Mouse (Mus musculus): ENCODE data around the gene Mphosph8. TPM values are rescaled to one million over a fixed set of nuclear protein-coding genes. Genes with fewer than 3 reads are reported as not detected.

Mphosph8 gene
- total and polyA plus RNA-seq, 3 experiments = 24.4 to 47.9 (median 26.0) TPM

DNA sequence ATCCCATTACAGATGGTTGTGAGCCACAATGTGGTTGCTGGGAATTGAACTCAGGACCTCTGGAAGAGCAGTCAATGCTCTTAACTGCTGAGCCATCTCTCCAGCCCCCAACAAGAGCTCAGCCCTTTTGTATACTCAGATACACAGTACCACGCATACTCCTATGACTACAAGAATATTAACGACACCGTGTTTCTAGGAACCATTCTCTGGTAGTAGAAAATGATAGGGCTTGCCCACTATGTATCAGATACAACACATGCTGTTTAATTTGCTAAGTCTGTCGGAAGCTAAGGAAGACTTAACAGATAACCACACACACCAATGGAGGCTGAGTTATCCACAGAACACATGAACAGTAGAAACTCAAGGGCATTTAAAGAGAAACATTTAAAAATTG is 34.6 kb downstream of the Mphosph8 start:
- dilution Hi-C loops (cut with MboI; ENCODE audit: extremely low pct_ligation_motif_present, extremely low pct_unique_long_range_greater_than_20kb, low sequenced_read_pairs) = no loop called here

GRCm38 (mm10) chr14:56705687-56706086 is 37.6 kb downstream of the Mphosph8 start:
- TF ChIP-seq POLR2AphosphoS2 (IDR thresholded peaks at IDR 0.05; ENCODE audit: low read depth, low read length) = no peak
- TF ChIP-seq EP300 (IDR thresholded peaks at IDR 0.05; ENCODE audit: low read length) = no peak
- no peak for TF ChIP-seq E2F4 (IDR thresholded peaks at IDR 0.05; ENCODE audit: insufficient replicate concordance, low read depth, low read length)
- no peak for TF ChIP-seq ZNF384 (IDR thresholded peaks at IDR 0.05; ENCODE audit: low read depth, low read length)
- TF ChIP-seq MYC (IDR thresholded peaks at IDR 0.05; ENCODE audit: low read depth, low read length) = no peak
- TF ChIP-seq POLR2A (IDR thresholded peaks at IDR 0.05; ENCODE audit: low read depth, low read length) = no peak
- TF ChIP-seq TBP (conservative IDR thresholded peaks at IDR 0.05; ENCODE audit: low read depth, low read length) = no peak
- TF ChIP-seq MAFK (IDR thresholded peaks at IDR 0.05; ENCODE audit: insufficient replicate concordance, low read length) = no peak
- no peak for TF ChIP-seq SIN3A (IDR thresholded peaks at IDR 0.05; ENCODE audit: low read length)
- no peak for TF ChIP-seq MAX (IDR thresholded peaks at IDR 0.05; ENCODE audit: low read length)
- TF ChIP-seq RCOR1 (conservative IDR thresholded peaks at IDR 0.05; ENCODE audit: low read depth, low read length) = no peak
- no peak for TF ChIP-seq MEF2A (IDR thresholded peaks at IDR 0.05; ENCODE audit: borderline replicate concordance, low read depth, low read length)
- DNase-seq (ENCODE audit: extremely low read depth) = no peak
- Histone ChIP-seq H3K4me3 (replicated peaks in 1 of 3; ENCODE audit: low read depth in 2 of 3, low read length in 2 of 3, poor library complexity in 1 of 3) (no peak overlapping the region), H3K27ac (ENCODE audit: insufficient read depth, low read depth) (no peak overlapping the region), H3K4me2 (ENCODE audit: insufficient read depth, low read depth, poor library complexity, severe bottlenecking) (no peak overlapping the region), H3K9ac (ENCODE audit: insufficient read depth, low read depth) (no peak overlapping the region), H3K27me3 (replicated peaks) (no peaks in the 10 kb centered on the region), H3K9me3 (replicated peaks; ENCODE audit: low read length) (no peaks in the 10 kb centered on the region), H3K79me2 (replicated peaks; ENCODE audit: control insufficient read depth, extremely low read depth, insufficient read depth, poor library complexity, severe bottlenecking) (no peaks in the 10 kb centered on the region), H3K36me3 (replicated peaks in 1 of 2; ENCODE audit: control insufficient read depth in 1 of 2, insufficient read depth in 1 of 2, low read length in 1 of 2) (peaks cover 5 to 46% of the 10 kb centered on the region in 2 experiments), H3K4me1 (ENCODE audit: control insufficient read depth in 1 of 2, insufficient read depth in 2 of 2) (no peaks in the 10 kb centered on the region)
- dilution Hi-C loops (cut with MboI; ENCODE audit: extremely low pct_ligation_motif_present, extremely low pct_unique_long_range_greater_than_20kb, low sequenced_read_pairs) (no loop called here), in situ Hi-C loops (cut with MboI; ENCODE audit: low pct_ligation_motif_present, low pct_unique_long_range_greater_than_20kb, low sequenced_read_pairs) (no loop called here)

More for the DNA sequence above, 34.6 kb downstream of the Mphosph8 start:
- peaks cover 21 to 62% of the 10 kb centered on the region in 2 experiments for H3K36me3 ChIP-seq (replicated peaks in 1 of 2; ENCODE audit: control insufficient read depth in 1 of 2, insufficient read depth in 1 of 2, low read length in 1 of 2)
- in situ Hi-C loops (cut with MboI; ENCODE audit: low pct_ligation_motif_present, low pct_unique_long_range_greater_than_20kb, low sequenced_read_pairs) = no loop called here
- H3K4me3 ChIP-seq (replicated peaks in 1 of 3; ENCODE audit: low read depth in 2 of 3, low read length in 2 of 3, poor library complexity in 1 of 3) = no peak overlapping the region
- no peaks in the 10 kb centered on the region for H3K27me3 ChIP-seq (replicated peaks)
- H3K4me2 ChIP-seq (ENCODE audit: insufficient read depth, low read depth, poor library complexity, severe bottlenecking) = no peak overlapping the region
- no peaks in the 10 kb centered on the region for H3K9me3 ChIP-seq (replicated peaks; ENCODE audit: low read length)
- H3K9ac ChIP-seq (ENCODE audit: insufficient read depth, low read depth) = no peak overlapping the region
- no peak for DNase-seq (ENCODE audit: extremely low read depth)
- no peak overlapping the region for H3K27ac ChIP-seq (ENCODE audit: insufficient read depth, low read depth)
- H3K4me1 ChIP-seq (ENCODE audit: control insufficient read depth in 1 of 2, insufficient read depth in 2 of 2) = no peaks in the 10 kb centered on the region
- H3K79me2 ChIP-seq (replicated peaks; ENCODE audit: control insufficient read depth, extremely low read depth, insufficient read depth, poor library complexity, severe bottlenecking) = no peaks in the 10 kb centered on the region
- TF ChIP-seq NRF1 (IDR thresholded peaks at IDR 0.05; ENCODE audit: low read depth, low read length) = no peak
- no peak for TF ChIP-seq JUND (conservative IDR thresholded peaks at IDR 0.05; ENCODE audit: low read depth, low read length)
- TF ChIP-seq POLR2AphosphoS2 (IDR thresholded peaks at IDR 0.05; ENCODE audit: low read depth, low read length) = no peak
- no peak for TF ChIP-seq ZC3H11A (IDR thresholded peaks at IDR 0.05; ENCODE audit: low read depth, low read length)

GRCm38 (mm10) chr14:56726493-56726892 is 58.4 kb downstream of the Mphosph8 start:
- H3K4me2 ChIP-seq (ENCODE audit: insufficient read depth, low read depth, poor library complexity, severe bottlenecking) = no peak overlapping the region
- in situ Hi-C loops (cut with MboI; ENCODE audit: low pct_ligation_motif_present, low pct_unique_long_range_greater_than_20kb, low sequenced_read_pairs) = no loop called here
- no peak for DNase-seq (ENCODE audit: extremely low read depth)
- no peak overlapping the region for H3K4me3 ChIP-seq (replicated peaks in 1 of 3; ENCODE audit: low read depth in 2 of 3, low read length in 2 of 3, poor library complexity in 1 of 3)
- TF ChIP-seq SIN3A (IDR thresholded peaks at IDR 0.05; ENCODE audit: low read length) (no peak), SMC3 (IDR thresholded peaks at IDR 0.05; ENCODE audit: low read depth, low read length) (no peak), CHD2 (IDR thresholded peaks at IDR 0.05; ENCODE audit: low read length) (no peak), PAX5 (IDR thresholded peaks at IDR 0.05; ENCODE audit: low read length) (no peak), MAZ (IDR thresholded peaks at IDR 0.05; ENCODE audit: low read depth, low read length) (no peak), KAT2A (IDR thresholded peaks at IDR 0.05; ENCODE audit: insufficient replicate concordance, low read length) (no peak), MAX (IDR thresholded peaks at IDR 0.05; ENCODE audit: low read length) (no peak), NELFE (IDR thresholded peaks at IDR 0.05; ENCODE audit: low read depth, low read length) (no peak)
- no peak overlapping the region for H3K27ac ChIP-seq (ENCODE audit: insufficient read depth, low read depth)
- H3K27me3 ChIP-seq (replicated peaks) = no peaks in the 10 kb centered on the region
- H3K9me3 ChIP-seq (replicated peaks; ENCODE audit: low read length) = no peaks in the 10 kb centered on the region
- dilution Hi-C loops (cut with MboI; ENCODE audit: extremely low pct_ligation_motif_present, extremely low pct_unique_long_range_greater_than_20kb, low sequenced_read_pairs) = no loop called here
- peaks cover 0 to 1% of the 10 kb centered on the region in 2 experiments; a peak in 1 of 4 replicates for H3K4me1 ChIP-seq (ENCODE audit: control insufficient read depth in 1 of 2, insufficient read depth in 2 of 2)
- H3K36me3 ChIP-seq (replicated peaks in 1 of 2; ENCODE audit: control insufficient read depth in 1 of 2, insufficient read depth in 1 of 2, low read length in 1 of 2) = peaks cover 9 to 52% of the 10 kb centered on the region in 2 experiments
- H3K79me2 ChIP-seq (replicated peaks; ENCODE audit: control insufficient read depth, extremely low read depth, insufficient read depth, poor library complexity, severe bottlenecking) = 0 out of 2 replicates have a peak, but pooled peaks cover 4% of the 10 kb centered on the region
- H3K9ac ChIP-seq (ENCODE audit: insufficient read depth, low read depth) = no peak overlapping the region
